Mouse (Mus musculus) liver, embryonic 14.5 days (tissue): ENCODE measurements at regions not wholly inside any gene's neighbourhood (a gene's known extent, or its start where the extent isn't known, plus 50 kb on each side); places are given as distances from the start of the nearest gene placed in this dataset.

Experiments
- ATAC-seq: fragments of 200-750 bp; cut with Nextera tagmentation; 2 replicates; pipeline ENCODE4 v1.8.0; 2017; ENCODE audit warnings: moderate number of reproducible peaks, mild to moderate bottlenecking, moderate library complexity; ENCODE audit not compliant: insufficient read depth
- DNase-seq, 3 experiments: peaks; one replicate each; pipeline ENCODE4 v3.0.0-alpha.2; 2012 to 2013; ENCODE audit warnings: low read depth in 3 of 3, low spot score in 3 of 3
- H3K27ac ChIP-seq: fragments of 300-500 bp; sonication (generic); 2 replicates; pipeline ENCODE4 v1.5.1; 2014; ENCODE audit warnings: moderate library complexity, mild to moderate bottlenecking, control low read depth, inconsistent platforms
- H3K27me3 ChIP-seq: fragments of 300-500 bp; sonication (generic); 2 replicates; pipeline ENCODE4 v1.6.1; 2014; ENCODE audit warnings: mild to moderate bottlenecking, low read length, moderate library complexity; ENCODE audit not compliant: control insufficient read depth, insufficient read depth
- H3K36me3 ChIP-seq: fragments of 300-500 bp; sonication (generic); replicated peaks from 2 replicates; pipeline ENCODE4 v1.6.1; 2014; ENCODE audit warnings: low read depth; ENCODE audit not compliant: control insufficient read depth, insufficient read depth
- H3K4me1 ChIP-seq, 2 experiments: fragments of 200-500 bp in 1 of 2; fragments of 300-500 bp in 1 of 2; sonication (generic) in 1 of 2; replicated peaks; 2 replicates each; pipeline ENCODE4 v1.6.1; 2012 to 2014; ENCODE audit warnings: antibody characterized with exemption in 1 of 2, inconsistent platforms in 1 of 2, low read length in 1 of 2; ENCODE audit not compliant: control insufficient read depth in 2 of 2, insufficient read depth in 2 of 2
- H3K4me2 ChIP-seq: fragments of 300-500 bp; sonication (generic); 2 replicates; pipeline ENCODE4 v1.6.1; 2014; ENCODE audit warnings: low read depth, mild to moderate bottlenecking, control low read depth, moderate library complexity
- H3K4me3 ChIP-seq, 2 experiments: fragments of 200-500 bp in 1 of 2; fragments of 300-500 bp in 1 of 2; sonication (generic) in 1 of 2; 2 replicates each; pipeline ENCODE4 v1.5.1; 2012 to 2014; ENCODE audit warnings: low read depth in 2 of 2, low read length in 2 of 2, mild to moderate bottlenecking in 2 of 2, control low read depth in 1 of 2, inconsistent platforms in 1 of 2, moderate library complexity in 1 of 2; ENCODE audit not compliant: insufficient read depth in 1 of 2
- H3K9ac ChIP-seq: fragments of 300-500 bp; sonication (generic); replicated peaks from 2 replicates; pipeline ENCODE4 v1.6.1; 2014; ENCODE audit warnings: mild to moderate bottlenecking, control low read depth, moderate library complexity
- H3K9me3 ChIP-seq: fragments of 300-500 bp; sonication (generic); 2 replicates; pipeline ENCODE4 v1.6.1; 2016; ENCODE audit warnings: low read length, mixed read lengths; ENCODE audit not compliant: control insufficient read depth
- CTCF ChIP-seq: IDR thresholded peaks from 2 replicates; pipeline ENCODE4 v1.5.1; 2016; ENCODE audit warnings: antibody characterized with exemption, low read depth, control low read depth
- EP300 ChIP-seq: IDR thresholded peaks from 2 replicates; pipeline ENCODE4 v1.6.1; 2016; ENCODE audit warnings: antibody characterized with exemption, low read depth
- WGBS: fragments of 180-500 bp; shearing (Covaris S2); extraction: QIAGEN DNeasy Blood & Tissue Kit; methylation state at CpG from one replicate; pipeline ENCODE4 v1.1.7; 2014; ENCODE audit not compliant: insufficient replicate concordance; 5-methylcytosine and 5-hydroxymethylcytosine counted together

- TF ChIP-seq CTCF (no peak), EP300 (peak; percentile 13; the same call in 1 of the 2 replicates)
- H3K9me3 ChIP-seq = no peaks in the 10 kb centered on the region
- H3K27me3 ChIP-seq = no peaks in the 10 kb centered on the region
- no peak overlapping the region for H3K9ac ChIP-seq
- 7% methylated on average over 3 of the region's 3 CpGs for WGBS
- ATAC-seq = no peak; the same call in 1 of the 2 replicates
- H3K4me2 ChIP-seq = no peak overlapping the region
- DNase-seq = no peak
- H3K27ac ChIP-seq = no peak overlapping the region
- peaks cover 0 to 15% of the 10 kb centered on the region in 2 experiments; a peak in 2 of 4 replicates for H3K4me1 ChIP-seq
- H3K36me3 ChIP-seq = no peaks in the 10 kb centered on the region
- H3K4me3 ChIP-seq = no peak overlapping the region
Observed at GRCm38 (mm10) chr10:8007990-8008368, 51.9 kb upstream of the Tab2 start.

- WGBS = 29% methylated on average over 5 of the region's 5 CpGs
- TF ChIP-seq EP300 = no peak
- no peak for TF ChIP-seq CTCF
- H3K4me2 ChIP-seq = no peak overlapping the region
Observed at GRCm38 (mm10) chr10:8007286-8007989, 51.4 kb upstream of the Tab2 start.

More at GRCm38 (mm10) chr10:8007286-8007989, 51.4 kb upstream of the Tab2 start:
- Histone ChIP-seq H3K9ac (no peak overlapping the region), H3K36me3 (no peaks in the 10 kb centered on the region), H3K4me3 (no peak overlapping the region), H3K4me1 (peaks cover 0 to 15% of the 10 kb centered on the region in 2 experiments; a peak in 2 of 4 replicates), H3K27me3 (no peaks in the 10 kb centered on the region), H3K9me3 (no peaks in the 10 kb centered on the region), H3K27ac (no peak overlapping the region)
- DNase-seq (no peak), ATAC-seq (no peak)
